Mouse (Mus musculus): Measurements from ENCODE around the gene Them7.

The Them7 gene

DNA sequence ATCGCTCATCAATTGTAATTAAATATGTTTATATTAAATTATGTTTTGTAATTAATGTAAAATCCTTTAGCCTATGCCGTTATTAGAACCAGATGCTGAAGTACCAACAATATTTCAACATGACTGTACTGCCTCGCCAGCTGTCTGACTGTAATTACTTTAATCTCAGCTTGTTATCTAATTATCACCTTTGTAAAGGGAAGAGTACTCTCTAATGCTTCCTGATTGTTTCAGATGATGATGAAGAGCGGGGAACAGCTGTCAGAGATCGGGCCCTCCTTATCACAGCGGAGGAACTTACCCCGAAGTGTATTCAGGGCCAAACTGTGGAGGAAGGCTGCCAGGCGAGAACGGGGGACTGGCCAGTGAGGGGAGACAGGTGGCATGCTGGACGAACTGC is 77.4 kb downstream of the Them7 start:
- intact Hi-C loops (cut with DNase I) = no loop called here

DNA sequence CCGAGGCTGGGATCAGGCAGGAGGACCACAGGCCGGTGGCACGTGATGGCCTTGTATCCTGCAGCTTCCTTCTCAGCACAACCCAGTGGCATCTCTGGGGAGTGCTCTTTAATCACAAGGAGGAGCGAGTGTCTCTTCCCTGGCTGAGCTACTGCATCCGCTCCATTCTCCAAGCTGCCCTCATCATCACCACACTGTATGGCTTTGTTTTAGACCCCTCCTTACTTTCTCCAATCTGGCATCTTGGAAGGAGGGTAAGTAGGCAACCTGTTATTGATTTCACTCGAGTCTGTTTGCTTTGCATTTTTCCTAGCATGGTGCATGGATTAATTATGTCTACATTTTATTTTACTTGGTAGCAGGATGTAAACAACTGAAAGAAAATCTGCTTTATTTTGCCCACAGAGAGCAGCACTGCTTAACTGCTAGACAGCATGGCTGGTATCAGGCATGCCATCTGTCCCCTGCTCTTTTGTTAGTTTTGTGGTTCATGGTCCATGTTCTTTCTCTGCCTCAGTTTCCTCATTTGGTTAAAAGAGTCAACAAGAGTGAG is 79.9 kb downstream of the Them7 start:
- intact Hi-C loops (cut with DNase I) = no loop called here

DNA sequence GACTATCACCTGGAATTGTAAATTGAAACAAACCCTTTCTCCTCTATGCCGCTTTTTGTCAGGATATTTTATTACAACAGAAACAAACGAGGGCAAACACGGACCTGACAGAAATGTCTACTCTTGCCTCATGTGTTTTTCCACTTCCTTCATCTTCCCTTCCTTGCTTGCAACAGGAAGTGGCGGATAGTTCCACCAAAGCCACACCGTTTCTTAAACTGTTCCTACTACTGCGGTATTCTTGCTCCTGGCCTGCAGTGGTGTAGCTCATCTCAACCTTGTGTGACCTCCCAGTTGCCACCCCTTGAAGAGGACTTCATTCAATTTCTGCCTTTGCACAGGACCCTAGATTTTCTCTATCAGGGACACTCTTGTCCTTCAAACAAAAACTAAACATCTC is 81.8 kb downstream of the Them7 start:
- intact Hi-C loops (cut with DNase I) = no loop called here

DNA sequence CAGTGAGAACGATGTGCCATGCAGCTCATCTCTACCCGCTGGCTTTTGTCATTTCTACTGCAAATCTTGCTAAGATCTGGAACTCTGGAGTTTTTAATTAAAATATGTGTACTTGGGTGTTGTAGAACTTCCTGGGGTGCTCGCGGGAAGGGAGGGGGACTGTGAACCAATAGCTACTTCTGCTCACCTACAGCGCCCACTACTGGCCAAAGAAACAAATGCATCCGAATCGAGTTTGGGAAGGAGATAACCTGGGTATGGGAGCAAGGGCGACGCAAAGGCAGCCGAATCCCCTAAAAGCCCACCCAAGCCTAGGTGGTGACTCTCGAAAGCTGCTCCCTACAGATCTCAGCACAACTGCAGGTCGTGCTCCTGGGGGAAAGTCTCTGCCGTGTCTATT is 87.3 kb downstream of the Them7 start:
- intact Hi-C loops (cut with DNase I) = no loop called here

DNA sequence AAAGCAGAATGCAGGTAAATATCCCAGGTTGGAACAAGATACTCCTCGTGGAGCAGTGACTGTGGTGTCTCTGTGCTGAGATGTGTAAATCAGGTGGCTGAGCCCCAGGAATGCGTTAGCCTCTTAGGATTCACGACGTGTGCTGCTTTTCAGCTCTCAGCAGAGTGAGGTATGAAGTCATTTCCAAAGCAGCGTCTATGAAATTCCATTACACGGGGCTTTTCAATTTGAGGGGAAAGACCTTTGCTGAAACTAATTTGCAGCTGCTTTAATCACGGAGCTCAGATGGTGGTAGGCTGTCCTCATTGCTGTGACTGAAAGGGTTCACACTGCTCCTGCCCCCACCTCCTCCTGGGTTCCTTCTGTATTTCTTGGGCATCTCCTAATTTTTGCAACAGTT is 87.9 kb downstream of the Them7 start:
- intact Hi-C loops (cut with DNase I) = no loop called here

DNA sequence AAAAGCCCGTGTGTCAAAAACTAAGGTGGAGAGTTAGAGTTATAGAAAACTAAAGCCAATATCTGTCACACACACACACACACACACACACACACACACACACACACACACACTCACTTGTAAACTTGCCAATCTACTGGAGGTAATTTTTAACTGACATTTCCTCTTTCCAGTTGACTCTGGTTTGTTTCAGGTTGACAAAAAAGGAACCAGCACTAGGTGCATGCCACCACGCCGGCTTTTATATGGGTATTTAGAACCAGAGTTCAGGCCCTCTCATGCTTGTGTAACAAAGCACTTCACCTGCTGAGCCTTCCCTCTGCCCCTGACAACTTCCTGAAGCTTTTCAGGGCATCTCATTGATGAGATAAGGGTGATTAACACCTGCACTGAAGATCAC is 89.0 kb downstream of the Them7 start:
- intact Hi-C loops (cut with DNase I) = no loop called here

DNA sequence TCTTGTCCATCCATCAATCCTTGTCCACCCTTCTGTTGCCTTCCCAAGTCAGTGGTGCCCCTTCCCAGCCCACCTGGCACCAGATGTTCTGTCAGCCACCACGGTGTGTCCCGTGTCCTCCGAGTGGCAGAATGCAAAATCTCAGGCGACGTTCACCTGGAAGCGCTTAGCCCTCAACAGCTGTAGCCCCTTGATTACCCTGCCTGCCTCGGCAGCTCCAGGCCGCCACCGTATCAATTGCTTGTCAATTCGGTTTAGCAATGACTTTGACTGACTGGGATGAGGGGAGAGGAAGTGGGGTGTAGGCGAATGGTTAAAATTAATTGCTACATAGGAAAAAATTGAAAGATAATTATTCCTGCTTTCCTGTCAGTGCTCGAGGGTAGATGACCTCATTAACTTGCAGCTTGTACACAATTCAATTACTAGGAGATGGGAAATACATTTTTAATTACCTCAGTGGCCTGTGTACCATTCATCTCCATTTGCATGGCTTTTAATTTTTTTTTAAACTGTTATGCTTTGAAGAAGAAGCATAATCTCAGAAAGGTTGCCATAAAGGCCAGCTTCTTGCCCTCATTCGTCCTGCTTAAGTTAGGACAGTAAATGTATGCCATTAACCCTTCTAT is 93.5 kb downstream of the Them7 start:
- intact Hi-C loops (cut with DNase I) = no loop called here

DNA sequence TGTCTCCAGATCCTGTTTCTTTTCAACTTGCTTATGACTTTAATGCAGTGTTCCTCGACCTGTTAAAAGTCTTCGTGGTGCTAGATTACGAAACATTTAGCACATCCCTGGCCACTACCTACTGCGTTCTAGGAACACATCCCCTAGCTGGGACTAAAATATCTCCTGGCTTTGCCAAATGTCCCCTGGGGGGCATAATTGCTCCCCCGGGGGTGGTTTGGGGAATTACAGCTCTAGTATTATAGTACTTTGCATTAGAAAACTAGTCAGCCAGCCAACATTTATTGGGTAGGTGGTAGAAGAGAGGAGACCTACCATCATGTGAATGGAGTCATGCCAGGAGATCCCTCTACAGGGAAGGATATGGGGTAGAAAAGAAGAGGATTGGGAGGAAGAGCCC is 101.9 kb downstream of the Them7 start:
- intact Hi-C loops (cut with DNase I) = no loop called here

DNA sequence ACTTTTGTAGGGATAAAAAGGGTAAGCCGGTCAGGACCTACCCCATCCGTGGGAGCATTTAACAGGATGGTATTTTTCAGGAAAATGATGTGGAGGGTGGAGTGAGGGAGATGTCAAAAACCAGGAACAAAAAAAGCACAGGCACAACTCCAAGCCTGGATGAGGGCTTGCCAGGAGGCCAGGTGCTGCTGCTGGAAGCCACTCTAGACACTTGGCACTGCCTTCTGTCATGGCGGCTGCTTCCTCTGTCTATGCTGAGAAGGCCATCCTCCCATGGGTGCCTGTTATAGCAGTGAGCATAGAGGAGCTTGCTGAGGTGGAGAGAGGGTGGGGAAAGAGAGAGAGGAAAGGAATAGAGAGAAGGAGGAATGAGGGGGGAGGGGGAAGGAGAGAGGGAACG is 105.9 kb downstream of the Them7 start:
- intact Hi-C loops (cut with DNase I) = no loop called here

DNA sequence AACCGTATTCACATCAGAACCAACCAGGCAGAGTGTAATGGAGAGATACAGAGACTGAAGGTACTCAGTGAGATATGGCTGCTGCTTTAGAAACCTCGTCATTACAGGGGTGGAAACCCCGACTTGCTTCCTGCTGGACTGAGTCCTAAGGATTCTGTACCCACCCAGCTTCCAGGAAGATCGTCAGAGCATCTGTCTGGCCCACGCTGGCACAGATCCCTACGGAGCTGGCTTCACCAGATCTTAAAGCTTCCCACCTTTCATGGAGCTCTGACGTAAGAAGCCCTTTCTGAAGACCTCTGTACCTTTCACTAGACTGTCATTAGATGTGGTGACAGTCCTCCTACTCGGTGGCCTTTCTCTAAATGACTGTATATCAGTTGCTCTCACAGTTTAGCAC is 109.0 kb downstream of the Them7 start:
- intact Hi-C loops (cut with DNase I) = no loop called here

DNA sequence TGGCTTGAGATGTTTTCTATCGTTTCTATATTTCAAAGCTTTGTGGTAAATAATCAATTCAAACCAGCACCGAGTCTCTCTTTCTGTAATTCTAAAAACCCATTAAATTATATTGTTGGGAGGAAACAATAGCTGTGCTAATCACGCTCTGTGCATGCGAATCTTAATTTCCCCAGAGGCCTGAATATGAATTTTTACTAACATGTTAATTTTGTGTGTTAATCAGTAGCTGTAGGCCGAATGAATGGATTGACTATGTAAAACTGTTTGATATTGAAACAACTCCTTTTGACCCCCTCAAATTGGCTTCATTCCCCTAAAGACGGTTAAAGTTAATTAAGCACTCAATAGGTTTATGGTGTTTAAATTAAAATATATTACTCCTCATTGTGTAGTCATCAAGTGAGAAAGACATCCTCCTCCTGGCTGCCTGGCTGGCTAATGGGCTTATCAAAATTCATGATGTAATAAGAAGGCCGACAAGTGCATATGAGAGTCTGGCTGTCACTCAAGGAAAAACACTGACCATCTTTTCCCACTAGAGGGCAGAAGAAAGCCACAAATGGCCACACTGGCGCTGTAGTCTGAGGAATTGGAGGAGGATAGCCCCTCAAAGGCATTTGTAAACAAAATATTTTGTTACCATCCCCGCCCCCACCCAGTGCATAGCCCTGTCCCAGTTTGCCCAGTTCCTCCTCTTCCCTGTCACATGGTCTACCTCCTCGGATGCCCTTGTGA is 110.0 kb downstream of the Them7 start:
- intact Hi-C loops (cut with DNase I) = loop anchor here (1.0 kb wide), 1 partner anchor 94 kb away; no protein-coding TSS in a partner anchor

DNA sequence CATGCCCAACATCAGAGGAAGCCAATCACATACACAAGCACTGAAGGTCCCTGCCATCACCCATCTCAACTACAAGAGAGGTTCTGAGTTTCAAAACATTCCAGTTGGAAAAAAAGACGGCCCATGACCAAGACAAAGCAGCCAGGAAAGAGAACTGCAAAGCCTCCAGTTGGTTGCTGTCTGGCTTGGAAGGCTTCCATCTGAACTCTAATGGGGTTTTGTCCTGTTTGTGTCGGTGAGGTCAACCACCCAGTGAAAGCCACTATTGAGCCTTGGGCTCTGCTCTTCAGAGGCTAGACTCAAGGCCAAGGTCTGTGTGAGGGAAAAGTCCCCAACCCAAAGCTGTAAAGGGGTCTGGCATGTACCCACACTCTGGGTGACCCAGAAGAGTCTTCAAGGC is 111.5 kb downstream of the Them7 start:
- intact Hi-C loops (cut with DNase I) = no loop called here

DNA sequence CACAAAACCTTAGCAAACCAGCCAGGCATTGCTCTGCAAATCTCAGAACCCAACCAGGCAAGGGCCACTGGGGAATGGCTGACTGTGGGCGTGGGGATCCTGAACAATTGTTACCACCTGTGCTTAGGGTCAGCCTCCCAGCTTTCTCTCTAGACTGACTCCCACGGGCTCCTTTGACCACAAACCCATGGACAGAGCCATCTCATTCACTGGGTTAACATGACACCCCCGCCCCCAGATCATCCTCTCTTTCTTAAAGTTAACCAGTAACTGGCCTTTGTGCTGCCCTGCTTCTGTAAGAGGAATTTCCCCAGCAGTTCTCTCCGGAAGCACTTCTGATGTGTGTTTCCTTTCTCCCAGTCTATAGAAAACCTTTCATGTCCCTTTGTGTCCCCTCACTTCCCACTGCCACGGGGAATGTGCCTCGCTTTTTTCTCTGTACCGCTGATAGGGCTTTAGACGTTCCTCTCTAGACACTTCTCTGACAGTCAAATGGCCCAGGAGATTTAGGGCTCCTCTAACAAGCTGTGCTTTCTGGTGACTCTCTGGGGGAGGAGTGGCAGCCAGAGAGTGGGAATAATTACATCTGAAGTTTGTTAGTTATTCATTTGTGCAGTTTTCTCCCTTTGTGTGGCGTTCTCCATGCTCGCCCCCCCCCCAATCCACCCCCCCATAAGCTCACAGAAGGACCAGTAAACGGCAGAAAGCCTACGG is 112.4 kb downstream of the Them7 start:
- intact Hi-C loops (cut with DNase I) = no loop called here

DNA sequence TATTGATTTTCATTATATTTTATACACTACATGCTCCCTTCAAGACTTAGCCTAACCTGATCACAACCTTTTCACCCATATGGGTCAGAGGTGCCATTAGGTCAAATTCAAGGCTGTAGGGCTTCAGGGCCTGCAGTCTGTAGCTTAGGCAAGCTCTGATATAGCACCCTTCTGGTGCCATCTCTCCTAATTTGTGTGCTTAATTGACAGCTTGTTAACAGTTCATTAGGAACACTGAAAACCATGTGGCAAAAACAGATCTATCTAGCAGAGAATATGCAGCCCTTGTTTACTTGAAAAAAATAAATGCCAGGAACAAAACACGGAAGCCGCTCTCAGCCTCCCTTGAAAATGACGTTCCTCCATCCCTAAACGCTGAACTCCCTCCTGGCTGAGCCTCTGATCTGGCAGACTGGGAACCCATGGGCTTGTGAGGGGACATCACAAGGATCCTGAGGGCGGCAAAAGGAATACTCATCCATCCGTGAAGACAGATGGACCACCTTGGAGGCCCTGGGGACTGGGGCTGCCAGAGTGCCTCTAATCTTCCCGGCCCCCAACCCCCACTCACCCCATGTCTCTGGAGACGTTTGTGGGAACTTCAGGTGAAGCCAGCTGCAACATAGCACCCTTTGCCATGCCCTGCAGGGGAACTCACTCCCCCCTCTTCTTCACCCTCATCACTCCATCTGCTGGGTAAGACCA is 113.2 kb downstream of the Them7 start:
- intact Hi-C loops (cut with DNase I) = no loop called here

DNA sequence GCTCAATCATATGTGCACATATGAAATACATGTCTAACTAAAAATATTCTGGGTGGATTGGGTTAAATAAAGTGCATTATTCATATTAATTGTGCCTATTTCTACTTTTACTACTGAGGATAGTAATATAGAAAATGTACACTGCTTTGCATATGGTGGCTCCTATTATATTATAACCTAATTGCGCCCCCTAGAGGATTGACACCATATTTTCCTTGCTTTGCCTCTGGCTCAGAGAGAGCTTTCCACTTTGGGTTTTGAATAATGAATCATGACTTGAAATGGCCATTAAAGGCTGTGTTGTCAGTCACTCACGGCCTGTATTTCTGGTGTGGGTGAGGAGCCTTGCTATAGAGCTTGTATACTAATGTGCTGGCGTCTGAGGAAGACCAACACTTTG is 115.9 kb downstream of the Them7 start:
- intact Hi-C loops (cut with DNase I) = no loop called here

DNA sequence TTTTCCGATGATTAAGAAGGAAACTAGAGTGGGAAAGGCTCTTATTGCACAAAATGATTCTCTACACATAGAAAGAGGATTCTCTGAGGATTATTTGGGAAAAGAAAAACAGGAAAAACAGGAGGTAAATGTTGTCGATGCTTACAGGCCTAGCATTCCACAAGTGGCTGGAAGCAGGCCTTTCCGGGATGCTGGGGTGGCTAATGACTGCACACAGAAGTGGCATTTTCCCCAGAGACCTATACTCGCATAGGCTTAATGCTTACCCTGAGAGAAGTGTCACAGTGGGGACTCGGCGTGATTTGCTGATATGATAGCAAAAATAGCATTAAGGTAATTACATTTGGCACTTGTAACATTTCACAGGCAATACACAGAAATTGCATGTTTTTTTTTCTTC is 124.8 kb downstream of the Them7 start:
- intact Hi-C loops (cut with DNase I) = no loop called here

DNA sequence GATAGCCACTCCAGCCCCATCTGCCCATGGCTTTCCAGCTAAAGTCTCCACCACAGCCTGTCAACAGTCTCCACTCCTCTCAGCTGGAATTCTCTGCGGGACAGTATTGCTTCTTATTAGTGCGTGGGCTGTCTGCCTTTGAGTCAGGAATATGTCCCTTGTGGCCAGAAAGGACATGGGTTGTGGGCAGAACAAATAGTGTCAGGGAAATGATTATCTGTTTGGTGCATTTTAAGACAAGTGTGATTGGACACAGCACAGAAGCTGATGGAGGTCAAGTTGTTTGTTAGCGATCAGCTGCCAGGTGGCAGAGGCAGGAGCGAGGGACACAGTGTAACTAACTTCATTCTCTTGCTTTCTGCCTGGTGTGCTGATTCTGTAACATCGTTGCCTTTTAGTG is 132.7 kb downstream of the Them7 start:
- intact Hi-C loops (cut with DNase I) = no loop called here

DNA sequence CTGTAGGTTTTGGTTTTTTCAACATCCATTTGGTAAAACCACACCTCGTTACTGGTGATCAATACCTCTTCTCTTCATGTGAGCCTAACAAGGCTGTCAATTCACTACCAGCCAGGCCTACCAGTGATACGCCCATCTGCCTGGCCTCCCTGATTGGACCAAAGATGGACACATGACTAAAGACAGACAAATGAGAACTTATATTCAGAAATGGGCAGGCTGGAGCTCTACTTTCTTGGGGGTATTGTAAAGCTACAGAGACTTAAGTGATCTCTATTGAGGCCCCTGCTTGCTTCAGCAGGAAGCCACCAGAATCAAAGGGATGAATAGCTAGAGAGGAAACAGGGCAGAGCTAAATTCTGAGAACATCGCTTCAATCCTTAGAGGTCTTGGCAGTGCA is 133.9 kb downstream of the Them7 start:
- intact Hi-C loops (cut with DNase I) = no loop called here

DNA sequence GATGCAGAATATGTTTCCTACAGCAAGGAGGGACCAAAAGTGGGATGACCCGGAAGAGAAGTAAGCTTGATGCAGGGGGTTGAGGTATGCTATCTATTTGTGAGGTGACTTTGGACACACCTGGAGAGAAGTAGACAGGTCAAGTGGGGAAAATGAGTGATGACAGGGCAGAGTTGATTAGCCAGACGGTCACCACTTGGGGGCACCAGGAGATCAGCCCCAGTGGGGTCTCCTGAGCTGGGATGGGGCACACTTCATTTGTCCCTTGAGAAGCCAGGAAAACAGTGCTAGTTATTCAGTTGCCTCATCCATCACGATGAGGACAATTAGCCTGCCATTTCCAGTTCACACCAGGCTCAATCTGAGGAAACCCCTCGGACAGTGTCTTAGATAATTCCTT is 143.5 kb downstream of the Them7 start:
- intact Hi-C loops (cut with DNase I) = loop anchor here (2.0 kb wide), 1 partner anchor 61 kb away; no protein-coding TSS in a partner anchor

DNA sequence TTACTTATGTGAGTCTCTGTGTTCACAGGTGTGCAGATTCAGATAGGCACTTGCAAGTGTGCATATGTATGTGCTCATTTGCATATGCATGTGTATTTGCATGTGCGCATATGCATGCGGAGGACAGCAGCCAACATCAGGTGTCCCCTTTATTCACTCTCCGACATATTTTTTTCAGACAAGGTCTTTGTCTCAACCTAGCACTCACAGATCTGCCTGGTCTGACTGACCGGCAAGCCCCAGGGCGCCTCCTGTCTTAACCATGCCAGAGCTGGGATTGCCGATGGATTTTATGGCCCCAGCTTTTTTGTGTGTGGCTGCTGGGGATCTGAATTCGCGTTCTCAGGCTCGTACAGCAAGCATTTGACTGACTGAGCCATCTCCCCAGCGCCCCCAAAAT is 146.1 kb downstream of the Them7 start:
- intact Hi-C loops (cut with DNase I) = no loop called here

DNA sequence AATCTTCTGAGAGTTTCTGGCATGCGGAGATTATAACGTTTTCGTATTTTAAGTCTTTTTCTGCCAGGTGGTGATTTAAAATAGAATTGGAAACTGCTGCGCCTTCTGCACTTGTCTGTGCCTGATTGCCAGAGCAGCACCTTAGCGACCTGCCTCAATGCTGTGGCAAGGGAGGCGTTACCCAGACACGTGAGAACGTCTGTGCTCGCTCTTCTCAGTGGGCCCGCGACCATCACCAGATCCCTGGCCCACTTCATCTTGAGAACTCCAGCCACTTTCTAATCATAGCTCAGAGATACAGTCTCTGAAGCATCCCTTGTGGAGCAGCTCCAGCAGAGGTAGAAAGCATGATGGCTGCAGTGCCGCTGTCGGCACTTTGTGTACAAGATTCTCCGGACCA is 146.6 kb downstream of the Them7 start:
- intact Hi-C loops (cut with DNase I) = no loop called here

DNA sequence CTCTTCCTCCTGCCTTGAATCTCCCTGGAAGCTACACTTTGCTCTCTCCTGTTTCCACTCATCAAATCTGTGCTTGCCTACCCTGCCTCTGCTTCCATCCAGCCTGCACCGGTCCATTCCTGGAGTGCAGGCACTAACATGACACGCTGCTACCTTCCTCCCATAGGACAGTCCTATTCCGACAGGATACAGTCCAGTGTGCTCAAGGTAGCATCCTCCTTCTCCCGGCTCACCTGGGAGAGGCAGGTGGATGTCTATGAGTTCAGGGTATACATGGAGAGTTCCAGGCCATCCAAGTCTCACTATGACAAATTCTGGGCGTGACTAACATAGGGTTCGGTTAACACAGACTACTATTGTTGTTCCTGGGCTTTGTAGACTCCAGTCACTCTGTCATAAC is 148.0 kb downstream of the Them7 start:
- intact Hi-C loops (cut with DNase I) = no loop called here
